Mouse (Mus musculus) adrenal gland, postnatal 10 days (tissue): ENCODE results near the gene Gm49661. TPM values are rescaled to one million over a fixed set of nuclear protein-coding genes. Genes with fewer than 3 reads are reported as not detected.

Experiments used
- DNase-seq: peaks from one replicate; pipeline ENCODE4 v3.0.0; 2021; ENCODE audit warnings: mixed read lengths
- microRNA-seq: library from miRNA; unstranded; fragments of <30 nt; microRNA quantifications from one replicate; pipeline ENCODE4 v1.2.0, GENCODE M21; 2021
- total RNA-seq, 2 experiments: library from RNA; stranded (reverse); gene quantifications; 2 replicates each; pipeline ENCODE4 v1.2.3; 2021

Gene Gm49661
- total RNA-seq, 2 experiments from 2014 or later: 1.1 TPM; not detected in 1

DNA sequence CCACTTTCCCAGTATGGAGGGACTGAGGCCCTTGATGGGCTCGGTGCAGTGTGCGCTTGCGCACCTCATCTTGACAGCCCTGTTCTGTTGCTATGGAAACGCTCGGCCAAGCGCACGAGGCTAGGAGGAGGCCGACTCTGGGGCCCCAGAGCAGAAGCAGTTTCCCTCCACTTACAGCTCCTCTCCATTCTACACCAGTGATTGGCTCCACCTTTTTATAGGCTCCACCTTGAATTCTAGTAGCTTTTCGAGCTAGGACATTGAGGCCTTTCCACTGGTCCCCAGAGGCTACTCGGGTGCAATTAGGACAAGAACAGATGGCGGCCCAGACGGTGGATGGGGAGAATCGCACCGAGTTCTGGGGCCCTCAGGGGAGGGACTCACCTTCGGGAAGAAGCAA lies 34.4 kb downstream of the Gm49661 start:
- DNase-seq: no peak

DNA sequence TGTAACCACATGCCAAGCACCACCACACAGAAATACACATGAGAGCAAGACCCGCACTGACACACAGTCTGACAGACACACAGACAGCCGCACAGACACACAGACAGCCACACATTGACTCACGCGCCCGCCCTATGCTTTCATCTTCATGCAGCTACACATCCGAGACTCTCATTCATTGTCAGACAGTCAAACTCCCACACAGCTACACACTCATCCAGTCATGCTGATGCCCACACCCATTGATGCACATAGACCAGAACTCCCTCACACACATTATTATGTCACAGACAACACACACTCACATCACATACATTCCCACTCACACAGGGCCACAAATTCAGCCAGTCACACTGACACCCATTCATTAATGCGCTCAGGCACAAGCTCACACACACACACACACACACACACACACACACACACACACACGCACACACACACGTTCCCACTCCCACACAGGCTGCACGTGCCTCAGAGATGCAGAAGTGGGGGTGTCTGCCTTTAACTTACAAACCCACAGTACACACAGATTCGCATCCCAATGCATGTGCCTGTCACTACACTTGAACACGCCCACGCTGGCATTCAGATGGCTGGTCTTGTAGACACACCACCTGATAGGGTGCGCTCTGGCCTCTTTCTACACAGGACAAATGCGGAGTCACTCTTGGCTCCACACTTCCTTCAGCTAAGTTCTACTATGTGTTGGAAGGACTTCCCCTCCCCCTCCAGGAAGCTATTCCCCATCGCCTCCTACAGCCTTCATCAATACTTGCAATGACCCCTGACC lies 35.3 kb downstream of the Gm49661 start:
- DNase-seq: no peak

GRCm38 (mm10) chr8:84930582-84930981 lies 38.7 kb downstream of the Gm49661 start:
- no peak for DNase-seq

GRCm38 (mm10) chr8:84928456-84929306 lies 40.6 kb downstream of the Gm49661 start:
- DNase-seq: peak; percentile 83

DNA sequence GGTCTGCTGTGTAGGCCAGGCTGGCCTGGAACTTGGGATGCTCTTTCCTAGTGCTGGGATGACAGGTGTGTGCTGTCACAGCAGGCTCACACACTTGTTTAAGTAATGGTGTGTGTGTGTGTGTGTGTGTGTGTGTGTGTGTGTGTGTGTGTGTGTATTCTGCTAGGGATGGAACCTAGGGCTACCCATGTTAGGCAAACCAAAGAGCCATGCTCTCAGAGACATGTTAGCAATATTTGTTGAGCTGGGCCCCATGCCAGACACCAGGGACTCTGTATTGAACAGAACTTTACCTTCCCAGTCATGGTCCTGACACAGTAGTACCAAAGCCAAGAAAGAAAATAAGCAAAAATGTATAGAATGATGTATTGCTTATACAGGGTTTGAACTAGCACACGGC lies 41.7 kb downstream of the Gm49661 start:
- no peak for DNase-seq

DNA sequence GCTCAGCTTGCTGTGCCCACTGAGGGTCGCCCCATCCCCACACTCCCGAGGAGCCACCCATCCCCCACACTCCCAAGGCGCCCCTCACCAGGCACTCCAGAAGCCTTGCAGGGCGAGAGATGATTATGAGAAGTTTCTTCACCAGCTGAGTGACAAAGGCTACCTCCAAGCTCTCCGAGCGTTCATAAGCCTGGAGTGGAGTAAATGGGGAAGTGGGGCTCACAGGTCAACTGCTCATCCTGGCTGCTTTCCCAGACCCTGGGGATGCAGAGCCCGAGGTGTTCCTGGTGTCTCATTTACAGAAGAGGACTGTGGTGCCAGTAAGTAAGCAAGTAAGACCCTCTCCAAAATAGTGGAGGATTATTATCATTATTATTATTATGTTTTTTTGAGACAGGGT lies 43.7 kb downstream of the Gm49661 start:
- DNase-seq: no peak

DNA sequence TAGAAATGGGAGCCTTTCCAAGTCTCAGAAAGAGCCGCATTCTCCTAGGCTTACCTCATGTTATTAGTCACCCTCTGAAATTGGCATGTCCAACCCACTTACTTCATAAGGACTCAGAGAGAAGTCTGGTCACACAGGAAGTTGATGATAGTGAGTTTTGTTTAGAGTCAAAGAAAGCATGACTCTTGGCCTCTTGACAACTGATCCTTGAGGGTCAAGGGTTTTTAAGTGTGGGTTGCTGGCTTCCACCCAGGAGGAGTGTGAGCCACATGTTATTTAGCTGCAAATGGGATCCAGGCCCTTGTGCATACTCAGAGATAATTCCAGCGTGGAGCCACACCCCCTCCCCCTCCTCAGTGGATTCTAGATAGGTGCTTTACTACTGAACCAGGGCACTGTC lies 47.6 kb downstream of the Gm49661 start:
- DNase-seq: no peak

- DNase-seq: no peak
These were observed 50.6 kb downstream of the Gm49661 start for GRCm38 (mm10) chr8:84918646-84919045.

GRCm38 (mm10) chr8:84917781-84918180 lies 51.5 kb downstream of the Gm49661 start:
- DNase-seq: no peak

Small RNA genes within 50 kb of the gene (microRNA-seq; reads per million reads assigned to microRNA genes)
- not detected for gene Gm24197

Other genes starting within 250 kb of the Gm49661 start
- gene G430095P16Rik, start 246.4 kb downstream of the Gm49661 start, total RNA-seq: under 1 TPM; 0.51 to 0.88 TPM
- 100 to 1,000 TPM; 145 to 200 TPM for gene Nfix, start 169.1 kb downstream of the Gm49661 start, total RNA-seq
- gene Dand5, start 146.6 kb downstream of the Gm49661 start, total RNA-seq: 1 to 10 TPM; 5.0 to 6.9 TPM
- gene Gadd45gip1, start 137.9 kb downstream of the Gm49661 start, total RNA-seq: 10 to 100 TPM; 39.2 to 40.0 TPM
- gene Rad23a, start 128.8 kb downstream of the Gm49661 start, total RNA-seq: 100 to 1,000 TPM in 1 of 2 experiments, 10 to 100 TPM in 1; 89.4 to 108 TPM
- gene Calr, start 122.5 kb downstream of the Gm49661 start, total RNA-seq: 100 to 1,000 TPM; 404 to 492 TPM
- gene Farsa, start 112.4 kb downstream of the Gm49661 start, total RNA-seq: 10 to 100 TPM; 52.0 to 52.4 TPM
- 10 to 100 TPM; 16.1 to 21.1 TPM for gene Syce2, start 97.3 kb downstream of the Gm49661 start, total RNA-seq
- 10 to 100 TPM; 77.9 to 96.9 TPM for gene Gcdh, start 75.5 kb downstream of the Gm49661 start, total RNA-seq
- 1 to 10 TPM; 2.6 to 4.3 TPM for gene Klf1, start 67.5 kb downstream of the Gm49661 start, total RNA-seq
- 10 to 100 TPM; 11.8 to 12.8 TPM for gene Dnase2a, start 60.9 kb downstream of the Gm49661 start, total RNA-seq
- gene Mast1, start 32.1 kb downstream of the Gm49661 start, total RNA-seq: 1 to 10 TPM; 2.3 to 4.2 TPM
- under 1 TPM in 1 of 2 experiments, not detected in 1; 0.21 TPM for gene Rtbdn, start 22.4 kb downstream of the Gm49661 start, total RNA-seq
- gene Prdx2, start 154 bp upstream of the Gm49661 start, total RNA-seq: 100 to 1,000 TPM; 477 to 503 TPM
- 10 to 100 TPM; 88.6 to 91.7 TPM for gene Rnaseh2a, start 334 bp upstream of the Gm49661 start, total RNA-seq
- gene Junb, start 9.3 kb upstream of the Gm49661 start, total RNA-seq: 100 to 1,000 TPM in 1 of 2 experiments, 10 to 100 TPM in 1; 28.7 to 134 TPM
- gene Hook2, start 21.2 kb upstream of the Gm49661 start, total RNA-seq: 1 to 10 TPM; 6.5 to 6.6 TPM
- not detected for gene Best2, start 45.1 kb upstream of the Gm49661 start, total RNA-seq
- gene Asna1, start 55.8 kb upstream of the Gm49661 start, total RNA-seq: 10 to 100 TPM; 86.5 to 92.4 TPM
- 100 to 1,000 TPM; 143 to 155 TPM for gene Trir, start 57.4 kb upstream of the Gm49661 start, total RNA-seq
- gene Tnpo2, start 67.5 kb upstream of the Gm49661 start, total RNA-seq: 10 to 100 TPM; 56.6 to 59.7 TPM
- 10 to 100 TPM; 22.4 to 24.9 TPM for gene Fbxw9, start 90.6 kb upstream of the Gm49661 start, total RNA-seq
- 1 to 10 TPM in 1 of 2 experiments, not detected in 1; 1.2 TPM for gene Gm5741, start 98.5 kb upstream of the Gm49661 start, total RNA-seq
- 10 to 100 TPM; 35.7 to 36.5 TPM for gene Dhps, start 102.3 kb upstream of the Gm49661 start, total RNA-seq
- gene Wdr83os, start 111.3 kb upstream of the Gm49661 start, total RNA-seq: 10 to 100 TPM; 58.2 to 70.5 TPM
- gene Wdr83, start 111.9 kb upstream of the Gm49661 start, total RNA-seq: 10 to 100 TPM; 25.7 to 29.8 TPM
- gene Man2b1, start 113.8 kb upstream of the Gm49661 start, total RNA-seq: 10 to 100 TPM; 52.7 to 56.6 TPM
- 1 to 10 TPM; 3.7 to 3.9 TPM for gene Zfp791, start 153.7 kb upstream of the Gm49661 start, total RNA-seq
- gene Cks1brt, start 182.5 kb upstream of the Gm49661 start, total RNA-seq: not detected